Mouse (Mus musculus) spleen, adult 2 months (tissue): ENCODE results near the gene Spp2.

Experiments
- CTCF ChIP-seq: fragments of 200-500 bp; IDR thresholded peaks from 2 replicates; pipeline ENCODE4 v1.5.1; 2011; ENCODE audit warnings: mild to moderate bottlenecking, inconsistent platforms; ENCODE audit not compliant: insufficient read depth, insufficient read length, insufficient replicate concordance; ENCODE audit errors: extremely low read depth
- POLR2A ChIP-seq: fragments of 200-500 bp; IDR thresholded peaks from 2 replicates; pipeline ENCODE4 v1.6.1; 2011; ENCODE audit warnings: low read depth, low read length, inconsistent platforms

DNA sequence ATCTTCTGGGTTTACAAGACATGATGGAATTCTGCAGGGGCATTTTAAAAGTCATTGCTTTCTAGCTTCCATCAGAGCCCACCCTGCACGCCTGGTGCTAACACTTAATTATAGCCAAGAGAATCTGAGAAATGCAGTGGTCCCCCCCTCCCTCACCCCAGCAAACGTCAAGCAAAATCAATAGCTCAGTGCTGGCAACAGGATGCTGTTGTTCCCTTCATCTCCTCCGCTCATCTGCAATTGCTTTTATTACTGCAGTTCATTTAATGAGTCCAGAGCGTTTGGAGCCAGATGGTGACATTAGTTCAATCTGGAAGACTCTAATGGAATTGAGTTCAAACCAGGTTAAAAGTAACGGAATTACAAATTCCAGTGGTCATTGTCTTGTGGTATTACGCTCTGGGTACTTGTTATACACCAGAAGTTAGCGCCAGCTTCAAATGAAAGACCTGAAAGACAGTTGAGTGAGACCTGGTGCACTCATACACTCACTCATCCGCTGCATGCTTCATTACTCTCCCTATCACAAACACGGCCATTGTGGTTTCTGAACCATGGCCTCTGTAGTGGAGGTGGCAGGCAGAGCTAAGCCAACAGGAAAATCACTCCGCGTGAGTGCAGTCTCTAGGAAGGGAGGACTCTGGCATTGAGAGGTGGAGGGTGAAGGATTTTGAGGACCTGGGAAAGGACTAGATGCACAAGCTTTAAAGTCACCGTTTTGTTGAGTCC, 519 bp upstream of the Spp2 start:
- TF ChIP-seq CTCF (no peak), POLR2A (no peak)
